Mouse (Mus musculus) stomach, postnatal 0 days (tissue): ENCODE results near the gene U2surp.

Experiments
- CTCF ChIP-seq: IDR thresholded peaks from 2 replicates; pipeline ENCODE4 v1.5.1; 2016; ENCODE audit warnings: antibody characterized with exemption, low read depth, mild to moderate bottlenecking, moderate library complexity
- EP300 ChIP-seq: optimal IDR thresholded peaks from 2 replicates; pipeline ENCODE3; 2016; ENCODE audit warnings: antibody characterized with exemption

- TF ChIP-seq CTCF = no peak
- TF ChIP-seq EP300 = no peak
Measured at GRCm38 (mm10) chr9:95512331-95513030, 685 bp upstream of the U2surp start.
